Mouse (Mus musculus) adrenal gland, postnatal 10 days (tissue): Measurements from ENCODE around the gene Rasl10b. TPM values are rescaled to one million over a fixed set of nuclear protein-coding genes. Genes with fewer than 3 reads are reported as not detected.
A peak's percentile ranks its signal among the peaks of the same experiment; 100 is the strongest.

ENCODE experiments used
- DNase-seq: peaks from one replicate; pipeline ENCODE4 v3.0.0; 2021; ENCODE audit warnings: mixed read lengths
- long read RNA-seq, 2 experiments: library from polyadenylated mRNA; stranded (forward); transcript quantifications; one replicate each; pipeline ENCODE4 v2.0.0; 2021
- total RNA-seq, 2 experiments: library from RNA; stranded (reverse); gene quantifications; 2 replicates each; pipeline ENCODE4 v1.2.3; 2021

The Rasl10b gene
- total RNA-seq, result 1 to 10 TPM; 8.5 to 9.1 TPM
- long read RNA-seq, experiment 1, partial matches to known transcripts, result 0 of 7 reads
- long read RNA-seq, experiment 1, other reads (novel, unspliced or antisense), result 3 of 7 reads
- long read RNA-seq, experiment 2, partial matches to known transcripts, result 0 of 2 reads
- long read RNA-seq, experiment 2, other reads (novel, unspliced or antisense), result 1 of 2 reads

DNA sequence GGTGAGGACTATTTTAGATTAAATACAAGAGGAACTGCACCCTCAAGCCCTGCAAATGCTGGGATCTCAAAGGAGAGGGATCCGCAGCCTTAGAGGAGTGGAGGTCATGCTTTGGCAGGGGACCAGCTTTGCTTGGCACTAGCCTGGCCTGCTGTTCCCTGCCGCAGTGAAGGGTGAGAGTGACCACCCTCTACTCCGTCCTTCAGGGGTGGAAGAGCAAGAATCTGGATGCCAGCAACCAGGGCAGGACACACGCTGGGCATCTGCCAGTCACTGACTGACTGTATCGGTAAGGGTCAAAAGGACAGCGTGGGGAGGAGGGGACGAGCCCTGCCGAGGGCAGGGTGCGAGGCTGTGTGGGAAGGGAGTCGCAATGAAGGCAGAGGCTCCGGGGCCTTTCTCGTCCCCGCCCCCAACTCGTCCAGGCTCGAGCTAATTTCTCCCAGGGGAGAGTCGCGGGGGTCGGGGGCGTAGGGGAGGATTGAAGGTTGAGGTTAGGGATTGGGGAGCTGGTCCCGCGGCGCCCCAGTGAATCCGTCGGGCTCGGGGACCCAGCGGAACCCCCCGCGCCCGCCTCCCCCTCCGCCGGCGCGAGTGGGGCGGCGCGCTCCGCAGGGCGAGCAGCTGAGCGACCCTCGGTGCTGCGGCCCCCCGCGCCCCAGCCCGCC lies at the start of gene Rasl10b:
Rasl10b (plus strand) TSS at position 51 of the 668 bp plus-strand sequence.
- DNase-seq, result peak; percentile 60

DNA sequence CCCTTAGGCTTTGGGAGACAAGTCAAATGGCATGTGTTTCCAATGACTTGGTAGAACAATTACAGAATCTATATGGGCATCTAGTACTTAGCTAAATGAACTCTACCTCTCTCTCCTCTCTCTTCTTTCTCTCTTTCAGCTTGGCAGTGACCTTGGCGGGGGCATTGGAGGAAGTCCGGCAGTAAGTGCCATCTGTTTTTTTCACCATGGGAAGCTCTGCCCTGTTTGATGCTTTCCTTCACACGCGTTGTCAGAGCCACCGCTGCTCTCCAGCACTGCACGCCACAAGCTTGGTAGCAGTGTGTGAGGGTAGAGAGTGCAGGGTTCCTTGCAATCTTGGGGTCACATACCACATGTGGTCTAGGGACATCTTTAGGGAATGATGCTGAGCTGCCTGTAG lies 44.3 kb upstream of the Rasl10b start:
- no peak for DNase-seq

DNA sequence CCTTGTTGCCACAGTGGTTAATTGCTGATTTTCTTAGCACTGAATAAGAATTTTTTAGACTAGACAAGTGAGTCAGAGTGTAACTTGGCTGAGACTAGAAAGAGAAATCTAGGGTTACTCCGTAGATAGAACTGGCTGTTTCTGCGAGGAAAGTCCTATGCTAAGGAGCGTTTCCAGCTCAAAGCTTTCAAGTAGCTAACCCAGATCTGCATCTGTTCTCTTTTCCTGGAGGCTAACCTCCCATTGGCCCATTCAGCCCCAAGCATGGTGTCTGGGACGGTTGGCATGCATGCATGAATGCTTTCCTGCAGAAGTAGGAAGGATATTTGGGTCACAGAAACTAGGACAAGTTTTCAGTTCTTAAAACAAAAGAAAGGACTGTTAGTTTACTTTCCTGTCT lies 37.7 kb upstream of the Rasl10b start:
- no peak for DNase-seq

DNA sequence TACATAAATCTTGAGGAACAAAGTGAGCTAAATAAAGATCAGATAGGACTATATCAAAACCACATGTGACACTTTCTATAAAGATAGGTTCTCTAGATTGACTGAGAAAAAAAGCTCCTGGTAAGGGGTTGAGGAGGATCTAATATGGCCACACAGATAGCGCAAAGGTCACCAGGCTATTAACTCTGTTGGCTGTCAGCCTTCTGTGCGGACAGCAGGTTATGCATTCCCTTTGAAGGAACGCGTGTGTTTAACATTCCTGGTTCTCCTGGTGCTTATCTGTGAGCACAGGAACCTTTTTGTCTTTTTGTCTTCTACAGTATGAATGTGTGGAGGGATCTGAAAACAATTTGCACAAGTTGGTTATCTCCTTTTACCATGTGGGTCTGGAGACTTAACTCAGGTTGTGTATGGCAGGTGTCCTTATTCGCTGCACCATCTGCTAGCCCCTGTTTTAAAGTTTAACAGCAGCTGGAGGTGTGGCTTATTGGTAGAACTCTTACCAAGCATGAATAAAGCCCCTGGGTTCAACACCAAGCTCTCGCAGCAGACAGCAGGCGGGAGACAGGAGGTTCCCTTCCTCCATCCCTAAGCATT lies 29.1 kb upstream of the Rasl10b start:
- DNase-seq, result no peak

DNA sequence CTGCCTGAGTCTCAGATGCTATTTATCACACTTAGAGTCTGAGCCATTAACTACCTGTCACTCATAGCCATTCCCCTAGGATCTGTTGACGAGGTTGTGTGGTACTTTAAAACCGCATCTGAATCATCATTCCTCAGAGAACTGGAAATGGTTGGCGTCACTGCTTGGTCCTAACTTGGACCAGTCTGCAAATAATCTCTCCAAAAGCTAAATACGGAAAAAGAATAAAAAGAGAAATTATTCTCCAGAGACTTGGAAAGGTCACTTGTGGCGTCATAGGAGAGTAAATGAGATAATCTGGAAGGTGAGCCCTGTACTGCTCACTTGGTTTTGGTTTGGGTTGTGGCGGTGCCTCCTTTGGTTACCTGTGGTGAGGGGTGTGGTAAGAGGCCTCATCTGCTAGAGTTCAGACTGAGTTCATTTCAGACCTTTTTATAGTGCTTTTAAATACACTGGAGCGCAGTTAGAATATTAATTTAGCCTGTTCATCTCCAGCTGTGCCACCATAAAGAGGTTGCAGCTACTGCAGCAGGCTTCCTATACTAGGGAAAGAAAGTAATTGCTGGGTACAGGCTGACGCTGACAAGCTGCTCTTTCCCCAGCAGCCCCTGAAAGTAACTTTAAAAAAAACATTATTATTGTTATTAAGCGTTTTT lies 25.9 kb upstream of the Rasl10b start:
- DNase-seq, result no peak

DNA sequence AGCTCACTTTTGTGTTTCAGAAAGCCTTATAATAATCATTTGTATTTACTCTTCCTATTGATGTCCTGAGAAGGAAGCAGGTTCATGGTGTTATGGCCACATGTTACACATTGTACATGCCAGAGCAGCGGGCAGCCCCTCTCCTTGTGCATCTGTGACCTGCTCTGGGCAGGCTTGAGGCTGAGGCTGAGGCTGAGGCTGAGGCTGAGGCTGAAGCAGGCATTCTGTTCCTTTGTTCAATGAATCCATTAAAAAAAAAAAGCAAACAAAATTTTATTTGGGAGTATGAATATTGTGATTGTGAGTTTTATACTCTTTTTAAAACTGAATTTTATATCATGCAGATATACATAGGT lies 25.4 kb upstream of the Rasl10b start:
- no peak for DNase-seq

DNA sequence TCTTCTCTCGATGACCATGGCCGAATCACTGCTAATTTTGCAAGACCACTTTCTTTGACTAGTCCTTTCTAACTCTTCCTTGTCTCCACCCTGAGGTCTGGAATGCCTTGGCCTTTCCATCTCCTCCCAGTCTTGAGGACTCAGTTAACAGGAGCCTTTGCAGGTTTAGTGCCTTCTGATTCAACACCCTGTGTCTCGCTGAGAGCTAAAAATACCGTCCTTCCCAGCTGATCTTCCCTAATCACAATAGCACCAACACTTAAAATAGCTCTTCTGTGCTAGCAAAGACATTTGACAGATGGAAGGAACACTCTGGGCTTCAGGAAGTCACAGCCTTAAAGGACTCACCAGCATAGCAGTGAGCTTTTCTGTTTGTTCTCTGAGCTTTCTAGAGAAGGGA lies 15.9 kb upstream of the Rasl10b start:
- no peak for DNase-seq

DNA sequence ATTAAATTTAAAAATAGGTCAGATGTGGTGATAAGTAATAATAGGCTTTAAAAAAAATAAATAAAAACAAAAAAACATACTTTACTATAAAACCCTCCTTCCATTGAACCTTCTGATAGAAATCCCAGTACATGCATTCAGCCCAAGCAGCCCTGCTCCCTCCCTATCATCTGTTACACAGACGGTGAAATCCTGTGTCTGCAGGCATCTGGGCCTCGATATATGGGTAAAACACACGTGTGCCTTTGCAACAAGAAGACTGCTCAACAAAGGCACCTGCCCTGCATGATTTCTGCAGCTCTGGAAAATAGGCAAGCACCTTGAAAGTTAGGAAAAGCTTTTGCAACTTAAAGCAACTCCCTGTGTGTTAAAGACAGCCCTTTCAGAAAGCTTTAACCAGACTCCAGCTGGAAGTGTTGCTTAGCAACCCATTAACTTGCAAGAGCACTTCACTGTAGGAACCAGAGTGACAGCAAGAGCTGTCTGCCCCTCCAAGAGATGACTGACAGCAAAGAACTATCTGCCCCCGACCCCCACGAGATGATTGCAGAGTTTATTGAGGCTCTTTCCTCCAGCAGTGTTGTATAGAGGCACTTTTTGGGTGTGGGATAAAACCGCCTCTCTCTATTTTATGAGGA lies 14.0 kb upstream of the Rasl10b start:
- DNase-seq, result no peak

DNA sequence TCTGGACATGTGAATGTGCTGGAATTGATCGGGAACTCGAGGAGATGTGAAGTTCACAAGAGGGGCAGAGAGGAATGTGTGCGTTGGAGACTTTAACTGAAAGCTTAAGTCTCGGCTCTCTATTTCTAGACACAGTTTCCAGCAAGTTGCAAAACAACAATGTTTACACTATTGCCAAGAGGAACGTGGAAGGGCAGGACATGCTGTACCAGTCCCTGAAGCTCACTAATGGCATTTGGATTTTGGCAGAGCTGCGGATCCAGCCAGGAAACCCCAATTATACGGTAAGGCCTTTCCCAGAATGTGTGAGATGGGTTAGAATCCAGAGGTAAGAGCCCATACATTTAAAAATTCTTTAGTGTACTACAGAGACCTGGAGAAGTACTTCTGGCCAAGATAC lies 11.3 kb upstream of the Rasl10b start:
- no peak for DNase-seq

DNA sequence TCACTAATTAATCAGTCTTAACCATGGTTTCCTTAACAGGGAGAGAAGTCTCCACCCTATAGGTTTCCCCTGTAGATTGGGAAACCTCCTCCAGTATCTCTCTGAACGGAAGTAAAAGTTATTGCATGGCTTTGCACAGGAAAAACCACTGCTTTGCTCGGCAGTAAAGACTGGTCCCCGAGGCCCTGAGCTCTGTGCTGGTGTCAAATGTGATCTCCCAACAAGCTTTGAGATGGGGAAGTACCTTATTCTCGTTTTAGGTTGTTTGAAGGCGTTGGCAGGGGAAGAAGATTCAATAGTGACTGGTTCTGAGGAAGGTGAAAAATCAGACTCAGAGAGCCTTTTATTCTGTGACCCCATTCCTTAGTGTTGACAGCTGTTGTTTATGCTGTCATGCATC lies 10.2 kb upstream of the Rasl10b start:
- DNase-seq, result no peak

DNA sequence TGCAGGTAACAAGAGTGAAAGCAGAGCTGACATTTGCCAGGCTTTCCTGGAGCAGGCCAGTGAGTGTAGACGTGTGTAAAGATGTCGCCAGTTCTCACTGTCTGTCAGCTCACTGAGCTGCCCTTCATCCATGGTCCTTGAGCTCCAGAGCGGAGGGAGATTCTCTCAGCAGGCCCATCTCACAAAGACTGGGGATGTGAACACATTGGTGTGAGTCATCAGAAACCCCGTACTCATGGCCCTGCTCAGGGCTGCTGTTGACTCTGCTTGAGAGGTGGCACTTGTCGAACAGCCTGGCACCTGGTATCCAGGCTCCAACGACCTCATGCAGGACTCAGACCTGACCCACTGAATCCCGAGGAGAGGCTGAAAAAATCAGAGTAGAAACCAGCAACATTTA lies 5.2 kb upstream of the Rasl10b start:
- DNase-seq, result no peak

DNA sequence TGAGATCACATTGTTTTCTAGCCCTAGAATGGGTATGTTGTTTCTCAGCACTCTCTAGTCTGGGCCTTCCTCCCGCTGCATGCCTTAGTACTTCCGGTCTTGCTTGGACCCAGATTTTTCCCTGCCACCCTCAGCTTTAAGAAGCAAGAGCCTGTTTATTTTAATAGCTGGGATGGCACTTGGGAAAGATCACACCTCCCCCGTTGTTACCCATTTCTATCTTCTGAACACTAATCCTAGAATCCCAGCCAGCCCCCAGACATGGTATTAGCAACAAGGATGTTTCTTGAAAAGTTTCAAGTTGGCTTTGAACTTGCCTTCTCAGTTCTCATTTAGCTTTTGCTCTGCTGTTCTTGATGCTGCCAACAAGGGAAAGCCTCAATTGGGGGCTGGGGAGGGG lies 2.5 kb upstream of the Rasl10b start:
- DNase-seq, result no peak

DNA sequence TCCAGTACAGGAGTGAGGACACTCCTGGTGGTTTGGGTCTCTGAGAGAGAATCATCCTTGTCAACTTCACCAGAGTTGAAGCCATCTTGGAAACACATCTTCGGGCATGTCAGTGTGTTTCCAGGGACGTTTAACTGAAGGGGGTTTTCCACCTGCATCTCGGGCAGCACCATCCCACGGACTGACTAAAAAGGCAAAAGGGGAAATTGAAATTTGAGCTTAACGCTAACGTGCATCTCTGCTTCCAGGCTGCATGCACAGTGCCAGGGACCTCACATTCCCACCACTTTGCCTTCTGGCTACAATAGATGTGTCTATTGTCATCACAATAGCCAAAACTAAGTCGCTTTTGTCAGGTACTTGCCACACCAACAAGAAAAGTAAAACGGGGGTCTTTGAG lies 695 bp upstream of the Rasl10b start:
- DNase-seq, result no peak

DNA sequence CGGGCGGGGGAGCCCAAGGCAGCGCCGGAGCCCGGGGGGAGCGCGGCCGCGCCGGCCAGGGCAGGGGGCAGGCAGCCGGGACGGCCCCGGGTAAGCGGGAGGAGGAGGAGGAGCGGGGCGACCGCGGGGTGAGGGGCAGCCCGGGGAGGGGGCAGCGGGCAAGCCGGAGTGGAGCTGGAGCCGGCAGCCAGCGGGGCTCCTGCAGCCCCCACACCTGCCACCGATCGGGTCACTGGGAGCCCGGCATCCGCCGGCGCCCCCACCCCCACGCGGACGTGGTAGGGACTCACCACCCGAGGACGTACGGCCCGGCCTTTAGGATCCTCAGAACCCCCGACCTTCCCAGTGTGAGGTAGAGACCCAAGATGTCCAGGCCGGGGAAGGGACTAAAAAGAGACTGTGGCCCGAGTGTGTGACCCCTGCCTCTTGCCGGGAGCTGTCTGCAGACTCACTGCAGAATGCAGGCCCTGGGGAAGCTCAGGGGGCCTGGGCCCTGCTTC lies 905 bp downstream of the Rasl10b start:
- DNase-seq, result peak; percentile 19

DNA sequence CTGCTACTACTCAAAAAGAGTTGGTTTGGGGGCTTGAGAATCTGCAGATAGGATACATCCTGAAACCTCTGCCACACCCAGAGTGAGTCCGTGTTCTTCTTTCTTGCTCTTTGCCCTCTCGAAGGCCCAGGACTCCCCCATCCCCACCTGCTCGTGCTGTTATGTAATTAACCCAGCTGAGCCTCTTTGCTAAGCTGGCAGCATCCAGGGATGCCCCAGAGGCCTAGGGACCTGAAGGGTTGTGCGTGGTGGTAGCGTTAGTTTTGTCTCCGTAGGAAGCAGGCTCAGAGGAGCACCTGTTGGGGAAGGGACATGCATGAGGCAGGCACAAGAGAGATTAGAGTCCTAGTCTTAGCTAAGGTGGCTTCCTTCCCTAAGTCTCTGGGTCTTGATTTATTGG lies 1.6 kb downstream of the Rasl10b start:
- DNase-seq, result no peak

DNA sequence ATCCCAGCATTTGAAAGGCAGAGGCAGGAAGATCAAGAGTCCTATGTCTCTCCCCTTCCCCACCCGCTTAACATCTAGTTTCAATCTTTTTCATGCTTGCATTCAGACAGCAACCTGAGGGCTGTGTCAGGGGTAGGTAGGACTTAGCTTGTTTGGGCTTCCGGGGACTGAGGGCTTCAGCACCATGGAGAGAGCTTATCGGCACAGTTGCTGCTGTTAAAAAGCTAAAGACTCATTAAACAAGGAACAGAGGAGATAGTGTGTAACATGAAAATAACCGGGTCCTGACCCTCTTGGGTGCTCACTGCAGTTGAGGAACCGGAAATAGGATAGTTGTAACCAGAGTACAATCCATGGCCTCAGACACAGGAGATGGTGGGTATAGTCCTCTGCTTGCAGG lies 8.1 kb downstream of the Rasl10b start:
- DNase-seq, result peak; percentile 83

DNA sequence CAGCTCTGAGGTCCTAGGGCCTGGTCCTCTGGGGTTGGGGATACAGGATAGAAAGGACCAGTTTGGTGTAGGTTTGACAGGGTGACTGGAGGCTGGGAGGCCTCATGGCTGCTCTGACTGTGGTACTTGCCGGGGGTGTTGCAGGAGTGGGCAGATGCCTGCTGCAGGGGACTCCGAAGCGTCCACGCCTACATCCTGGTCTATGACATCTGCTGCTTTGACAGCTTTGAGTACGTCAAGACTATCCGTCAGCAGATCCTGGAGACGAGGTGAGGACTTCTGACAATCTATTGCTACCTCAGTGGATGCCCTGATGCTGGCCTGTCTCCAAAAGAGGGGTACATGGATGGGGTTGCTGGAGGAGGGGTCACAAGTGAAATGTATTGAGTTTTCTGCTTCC lies 8.8 kb downstream of the Rasl10b start:
- no peak for DNase-seq

DNA sequence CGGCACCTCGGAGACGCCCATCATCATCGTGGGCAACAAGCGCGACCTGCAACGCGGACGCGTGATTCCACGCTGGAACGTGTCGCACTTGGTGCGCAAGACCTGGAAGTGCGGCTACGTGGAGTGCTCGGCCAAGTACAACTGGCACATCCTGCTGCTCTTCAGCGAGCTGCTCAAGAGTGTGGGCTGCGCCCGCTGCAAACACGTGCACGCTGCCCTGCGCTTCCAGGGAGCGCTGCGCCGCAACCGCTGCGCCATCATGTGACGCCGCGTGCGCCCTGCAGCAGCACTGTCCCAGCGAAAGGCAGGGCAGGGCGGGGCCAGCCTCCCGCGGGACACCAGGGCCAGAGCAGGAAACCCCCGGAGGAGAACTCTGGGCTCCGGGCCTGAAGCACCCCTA lies 9.6 kb downstream of the Rasl10b start:
- no peak for DNase-seq

DNA sequence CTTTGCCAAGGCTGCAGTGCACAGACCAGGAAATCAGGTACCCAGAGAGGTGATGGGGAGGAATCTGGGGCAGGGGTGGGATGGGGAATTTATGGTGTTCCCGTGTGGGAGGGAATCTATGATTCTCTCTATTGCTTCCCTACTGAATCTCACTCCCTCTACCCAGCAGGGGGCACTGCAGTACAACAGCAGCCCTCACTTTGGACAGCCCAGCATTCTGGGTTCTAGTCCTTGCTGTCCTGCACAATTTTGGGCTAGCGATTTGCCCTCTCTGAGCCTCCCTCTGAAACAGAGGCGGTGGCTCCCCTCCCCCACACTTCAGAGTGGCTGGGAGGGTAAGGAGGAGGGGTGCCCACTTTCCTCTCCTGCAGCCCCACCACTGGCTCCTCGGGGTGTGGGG lies 11.4 kb downstream of the Rasl10b start:
- no peak for DNase-seq

DNA sequence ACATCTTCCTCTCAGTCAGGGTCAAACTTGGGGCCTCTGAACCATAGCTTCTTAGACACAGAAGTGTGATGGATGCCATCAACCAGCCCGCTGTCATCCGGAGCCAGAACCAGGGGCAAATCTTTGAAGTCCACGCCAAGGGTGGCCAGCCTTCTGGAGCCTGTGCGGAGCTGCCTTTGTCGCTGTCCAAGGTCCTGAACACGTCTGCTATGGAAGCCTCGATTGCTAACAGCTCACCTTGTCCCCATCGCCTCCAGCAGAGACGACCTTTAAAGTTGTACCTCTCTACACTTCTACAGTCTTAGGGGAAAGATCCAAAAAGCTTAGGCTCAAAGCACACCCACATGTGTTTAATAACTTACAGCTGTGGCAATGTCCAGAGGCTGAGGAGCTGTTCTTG lies 12.4 kb downstream of the Rasl10b start:
- peak; percentile 90 for DNase-seq

DNA sequence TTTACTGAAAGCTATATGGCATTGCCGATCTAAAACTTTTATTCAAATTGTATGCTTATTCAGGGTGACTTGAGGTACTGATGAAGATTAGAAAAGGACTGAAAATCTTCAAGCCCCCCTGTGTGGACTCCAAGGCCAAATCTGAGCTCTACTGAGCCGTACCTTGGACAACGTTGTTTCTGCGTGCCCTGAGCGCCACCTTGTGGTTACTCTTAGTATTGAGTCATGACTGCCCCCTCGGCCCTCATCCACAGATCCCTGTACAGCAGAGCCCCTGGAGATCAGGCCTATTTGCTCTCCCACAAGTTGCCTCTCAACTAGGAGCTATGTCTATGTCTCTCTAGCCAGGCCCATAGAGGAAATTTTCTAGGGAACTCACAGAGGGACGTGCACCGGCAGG lies 15.7 kb downstream of the Rasl10b start:
- peak; percentile 86 for DNase-seq

DNA sequence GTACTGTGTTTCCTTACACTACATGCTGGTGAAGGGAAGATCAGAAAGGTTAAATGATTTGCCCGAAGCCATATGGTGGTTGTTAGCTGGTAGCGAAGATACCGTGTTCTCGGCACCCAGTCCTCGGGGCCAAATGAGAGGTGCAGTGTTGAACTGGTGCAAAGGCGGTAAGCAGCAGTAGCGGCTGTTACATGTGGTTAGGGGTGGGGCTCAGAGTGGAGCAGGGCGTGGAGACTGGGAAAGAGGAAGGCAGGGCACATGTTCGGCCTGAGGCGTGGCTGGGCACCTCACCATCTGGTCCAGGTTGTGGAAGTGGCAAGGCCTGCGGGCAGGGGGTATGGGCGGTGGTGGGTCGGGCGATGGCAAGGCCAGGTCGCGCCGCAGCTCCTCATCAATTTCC lies 18.0 kb downstream of the Rasl10b start:
- peak; percentile 44 for DNase-seq

DNA sequence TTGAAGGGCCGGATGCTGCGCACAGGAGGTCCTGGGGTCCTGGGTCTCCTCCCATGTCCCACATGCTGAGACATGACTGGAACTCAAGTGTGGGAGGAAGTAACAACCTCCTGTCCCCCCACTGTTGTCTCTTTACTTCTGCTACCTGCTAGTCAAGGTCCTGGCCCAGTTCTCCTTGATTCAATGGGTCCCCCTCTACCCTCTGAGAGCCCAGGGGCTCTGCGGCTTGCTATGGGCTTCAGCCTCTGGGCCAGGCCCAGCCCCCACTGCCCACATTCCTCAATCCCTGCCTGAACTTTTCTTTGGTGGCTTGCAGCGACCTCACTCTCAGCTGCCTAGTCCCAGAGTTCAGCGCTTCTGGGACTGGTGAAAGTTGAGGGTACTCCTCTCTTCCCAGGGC lies 20.4 kb downstream of the Rasl10b start, which contains the start of gene Gas2l2:
Gas2l2 (minus strand) TSS at position 101 of the 400 bp plus-strand sequence.
- no peak for DNase-seq
